Mouse (Mus musculus): ENCODE measurements around the gene Rdh9. TPM values are rescaled to one million over a fixed set of nuclear protein-coding genes. Genes with fewer than 3 reads are reported as not detected.

Rdh9 gene
- polyA plus RNA-seq, 1 experiment from 2014 or later: 0.27 TPM

DNA sequence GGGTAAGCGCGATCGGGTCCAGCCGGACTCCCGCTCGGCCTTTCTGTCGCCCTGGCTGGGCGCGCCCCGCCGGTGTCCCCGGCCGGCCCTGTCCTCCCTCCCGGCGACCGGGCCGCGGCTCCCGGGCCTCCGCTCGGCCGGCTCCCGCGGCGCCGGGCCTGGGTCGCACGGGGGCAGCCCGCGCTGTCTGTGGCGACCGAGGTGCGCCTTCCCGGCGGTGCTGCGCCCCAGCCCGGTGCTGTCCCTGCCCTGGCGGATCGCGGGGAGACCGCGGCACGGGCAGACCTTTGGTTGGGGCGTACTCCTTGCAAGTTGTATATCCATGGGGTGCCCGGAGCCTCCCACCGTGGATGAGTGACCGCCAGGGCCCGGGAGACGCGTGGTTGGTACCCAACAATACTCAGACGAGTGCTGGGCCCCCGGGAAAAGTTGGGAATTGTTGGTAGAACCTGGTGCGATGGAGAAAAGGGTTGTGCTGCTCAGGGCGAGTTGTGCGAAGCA is 36.5 kb upstream of the Rdh9 start:
- Histone ChIP-seq H3K9ac (replicated peaks) (peak overlapping the region; percentile 93), H3K4me3 (replicated peaks) (peak overlapping the region; percentile 91), H3K27ac (replicated peaks) (peak overlapping the region; percentile 81), H3K27me3 (replicated peaks) (no peaks in the 10 kb centered on the region), H3K9me3 (replicated peaks) (no peaks in the 10 kb centered on the region), H3K36me3 (peaks cover 33% of the 10 kb centered on the region), H3K4me2 (peak overlapping the region; percentile 60), H3K4me1 (peaks cover 13% of the 10 kb centered on the region)
- ATAC-seq (ENCODE audit: low FRiP score): peak; percentile 42
- WGBS: under 1% methylated on average over 46 of the region's 55 CpGs

DNA sequence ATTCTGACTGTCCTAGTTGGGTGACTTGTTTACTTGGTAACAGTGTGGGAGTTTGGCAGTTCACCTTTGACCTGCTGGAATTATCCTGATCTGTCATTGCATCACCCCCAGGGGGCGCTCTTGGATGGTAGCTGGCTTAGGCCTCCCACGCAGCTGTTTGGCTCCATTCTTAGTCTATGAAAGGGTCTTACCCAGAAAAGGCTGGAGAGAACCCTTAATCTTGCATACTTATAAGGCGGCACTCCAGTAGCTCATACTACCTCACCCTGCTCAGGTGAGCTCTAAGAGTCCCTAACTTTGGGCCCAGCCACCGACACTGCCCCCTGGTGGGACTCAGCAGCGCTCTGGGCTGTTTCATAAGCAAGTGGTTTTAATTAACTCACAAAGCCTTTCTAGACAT is 31.5 kb upstream of the Rdh9 start:
- Histone ChIP-seq H3K4me3 (replicated peaks) (no peak overlapping the region), H3K4me1 (peaks cover 21% of the 10 kb centered on the region), H3K36me3 (peaks cover 57% of the 10 kb centered on the region), H3K4me2 (no peak overlapping the region), H3K27ac (replicated peaks) (no peak overlapping the region), H3K27me3 (replicated peaks) (no peaks in the 10 kb centered on the region), H3K9me3 (replicated peaks) (no peaks in the 10 kb centered on the region), H3K9ac (replicated peaks) (no peak overlapping the region)
- no peak for ATAC-seq (ENCODE audit: low FRiP score)
- WGBS: 68% methylated on average over 5 of the region's 5 CpGs

DNA sequence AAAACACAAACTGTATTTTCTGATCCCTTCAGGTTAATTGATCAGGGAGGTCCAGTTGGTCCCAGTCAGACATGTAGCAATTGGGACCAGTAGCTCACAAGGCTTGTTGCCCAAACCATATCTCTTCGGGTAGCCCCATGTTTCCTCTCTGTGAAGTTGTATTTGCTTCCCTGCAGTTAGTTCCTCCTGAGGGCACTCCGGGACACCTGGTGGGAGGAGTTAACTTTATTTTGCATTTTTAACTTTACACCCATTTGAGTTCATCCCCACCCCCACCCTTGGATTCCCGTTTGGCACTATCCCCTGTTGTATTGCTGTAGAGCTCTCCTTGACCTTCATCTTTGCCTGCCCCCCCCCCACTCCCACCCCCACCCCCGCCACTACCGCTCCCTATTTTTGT is 30.3 kb upstream of the Rdh9 start:
- WGBS: 79% methylated on average over 5 of the region's 5 CpGs
- H3K4me3 ChIP-seq (replicated peaks): no peak overlapping the region
- H3K36me3 ChIP-seq: peaks cover 57% of the 10 kb centered on the region
- H3K27me3 ChIP-seq (replicated peaks): no peaks in the 10 kb centered on the region
- no peak overlapping the region for H3K9ac ChIP-seq (replicated peaks)
- no peak overlapping the region for H3K27ac ChIP-seq (replicated peaks)
- no peak for ATAC-seq (ENCODE audit: low FRiP score)
- H3K4me2 ChIP-seq: no peak overlapping the region
- H3K9me3 ChIP-seq (replicated peaks): no peaks in the 10 kb centered on the region
- peaks cover 16% of the 10 kb centered on the region for H3K4me1 ChIP-seq

DNA sequence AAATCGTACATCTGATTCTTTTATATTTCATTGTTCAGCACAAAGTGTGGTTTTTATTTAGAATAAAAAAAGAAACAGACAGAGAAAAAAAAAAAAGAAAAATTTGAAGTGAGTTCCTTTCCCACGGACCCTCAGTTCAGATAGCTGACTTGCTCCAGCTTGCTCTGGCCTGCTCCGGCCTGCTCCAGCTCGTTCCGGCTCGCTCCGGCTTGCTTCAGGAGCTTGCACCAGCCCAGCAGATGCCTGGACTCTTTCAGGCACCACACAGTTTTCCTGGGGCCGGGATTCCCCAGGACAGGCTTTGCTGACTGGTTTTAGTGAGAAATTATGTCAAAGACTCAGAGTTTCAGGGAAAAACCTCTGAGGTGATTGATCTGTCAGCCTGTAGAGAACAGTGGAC is 28.9 kb upstream of the Rdh9 start:
- Histone ChIP-seq H3K4me1 (peaks cover 12% of the 10 kb centered on the region), H3K4me2 (no peak overlapping the region), H3K27ac (replicated peaks) (no peak overlapping the region), H3K36me3 (peaks cover 48% of the 10 kb centered on the region), H3K4me3 (replicated peaks) (no peak overlapping the region), H3K27me3 (replicated peaks) (no peaks in the 10 kb centered on the region), H3K9me3 (replicated peaks) (no peaks in the 10 kb centered on the region), H3K9ac (replicated peaks) (no peak overlapping the region)
- ATAC-seq (ENCODE audit: low FRiP score): no peak
- WGBS: 96% methylated on average over 8 of the region's 8 CpGs

DNA sequence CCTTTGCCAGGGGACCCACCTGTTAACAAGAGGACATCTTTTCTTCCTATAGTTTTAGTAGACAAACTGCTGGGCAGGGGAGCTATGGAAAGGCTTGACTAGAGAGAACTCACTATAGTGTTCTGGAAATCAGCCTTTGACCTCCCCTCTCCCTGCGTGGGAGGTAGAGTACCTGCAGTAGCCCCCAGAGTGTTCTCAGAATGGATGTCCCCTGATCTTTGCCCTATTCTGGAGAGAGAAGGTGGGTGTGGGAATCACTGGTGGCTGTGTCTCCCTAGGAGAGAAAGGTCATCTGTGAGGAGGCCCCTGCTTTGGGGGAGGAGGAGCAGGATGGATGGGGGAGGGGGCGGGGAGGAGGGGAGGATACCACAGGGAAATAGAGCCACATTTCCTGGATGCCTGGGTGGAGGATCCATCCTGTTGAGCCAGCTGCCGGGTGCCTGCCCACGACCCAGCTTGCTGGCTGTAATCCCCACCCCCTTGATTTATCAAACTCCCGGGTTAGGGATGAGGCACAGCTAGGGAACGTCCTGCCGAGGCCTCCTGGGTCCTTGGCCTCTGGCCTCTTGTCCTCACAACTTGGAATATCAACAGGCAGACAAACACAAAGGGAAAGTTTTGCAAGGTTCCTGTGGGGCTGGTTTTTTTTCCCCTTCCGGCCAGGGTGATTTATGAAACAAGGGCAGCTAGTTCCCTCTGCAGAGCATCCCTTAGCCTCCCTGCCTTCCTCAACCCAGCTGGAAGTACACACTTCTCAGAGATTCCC is 27.2 kb upstream of the Rdh9 start:
- H3K4me3 ChIP-seq (replicated peaks): no peak overlapping the region
- H3K27me3 ChIP-seq (replicated peaks): no peaks in the 10 kb centered on the region
- ATAC-seq (ENCODE audit: low FRiP score): no peak
- H3K9ac ChIP-seq (replicated peaks): no peak overlapping the region; the same call in 1 of the 2 replicates
- H3K36me3 ChIP-seq: peaks cover 30% of the 10 kb centered on the region
- no peak overlapping the region for H3K27ac ChIP-seq (replicated peaks)
- no peaks in the 10 kb centered on the region for H3K9me3 ChIP-seq (replicated peaks)
- 8% methylated on average over 8 of the region's 8 CpGs for WGBS
- peak overlapping the region; percentile 46 for H3K4me2 ChIP-seq
- peaks cover 12% of the 10 kb centered on the region for H3K4me1 ChIP-seq

DNA sequence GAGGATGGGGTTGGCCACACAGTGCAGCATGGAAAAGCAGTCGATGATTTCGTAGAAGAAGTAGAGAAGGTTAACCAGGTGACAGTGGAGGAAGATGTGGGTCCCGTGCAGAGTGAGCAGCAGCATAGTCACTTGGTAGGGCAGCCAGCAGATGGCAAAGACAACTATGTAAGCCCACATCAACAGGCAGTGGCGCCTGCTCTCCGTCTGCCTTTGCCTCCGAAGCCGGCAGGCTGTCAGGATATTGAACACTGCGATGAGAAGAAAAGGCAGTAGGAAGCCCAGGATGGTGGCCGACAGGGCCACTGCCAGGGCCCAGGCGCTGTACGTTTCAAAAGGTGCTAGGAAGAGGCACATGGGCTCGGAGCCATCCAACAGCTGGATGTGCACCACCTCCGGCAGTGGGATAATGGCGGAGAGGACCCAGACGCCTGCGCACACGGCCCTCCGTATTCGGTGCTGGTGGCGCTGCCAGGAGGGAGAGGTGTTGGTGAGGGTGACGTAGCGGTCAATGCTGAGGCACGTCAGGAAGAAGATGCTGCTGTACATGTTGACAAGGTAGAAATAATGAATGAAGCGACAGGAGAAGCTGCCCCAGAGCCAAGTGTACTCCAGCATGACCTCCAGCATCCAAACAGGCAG is 25.9 kb upstream of the Rdh9 start:
- Histone ChIP-seq H3K9ac (replicated peaks) (0 out of 2 replicates have a peak overlapping the region, but pooled peaks have one; percentile 24), H3K27me3 (replicated peaks) (no peaks in the 10 kb centered on the region), H3K4me3 (replicated peaks) (peak overlapping the region; percentile 21), H3K4me2 (peak overlapping the region; percentile 46), H3K36me3 (peaks cover 19% of the 10 kb centered on the region), H3K27ac (replicated peaks) (peak overlapping the region; percentile 13; the same call in 1 of the 2 replicates), H3K4me1 (peaks cover 12% of the 10 kb centered on the region), H3K9me3 (replicated peaks) (no peaks in the 10 kb centered on the region)
- 58% methylated on average over 24 of the region's 24 CpGs for whole genome bisulfite sequencing
- ATAC-seq (ENCODE audit: low FRiP score): peak; percentile 21; the same call in 1 of the 2 replicates

DNA sequence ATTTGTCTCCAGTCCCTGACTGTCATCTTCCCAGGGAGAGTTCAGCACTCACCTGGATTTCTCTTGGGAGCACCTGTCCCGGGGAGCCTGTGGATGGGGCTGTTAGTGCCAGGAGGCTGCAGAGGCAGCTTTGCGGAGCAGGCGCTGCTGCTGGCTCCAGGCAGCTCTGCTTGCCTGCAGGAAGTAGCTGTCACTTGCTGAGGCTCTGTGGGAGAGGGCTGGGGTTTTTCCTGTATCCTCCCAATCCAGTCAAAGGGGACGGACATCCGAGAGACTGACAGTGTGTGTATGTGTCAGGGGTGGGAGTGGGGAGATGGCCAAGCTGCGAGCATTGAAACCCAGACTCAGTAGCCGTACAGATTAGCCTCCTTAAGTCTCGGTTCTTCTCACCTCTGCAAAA is 24.6 kb upstream of the Rdh9 start, which contains the start of gene Gpr182:
TSS of gene Gpr182 (minus strand) at position 185 of the 400 bp plus-strand sequence.
- whole genome bisulfite sequencing: 70% methylated on average over 8 of the region's 8 CpGs
- Histone ChIP-seq H3K9ac (replicated peaks) (no peak within 1 kb of the TSS), H3K36me3 (peaks cover 14% of the 10 kb centered on the region), H3K4me3 (replicated peaks) (no peak within 1 kb of the TSS), H3K4me2 (peak within 1 kb of the TSS; percentile 46), H3K4me1 (peaks cover 12% of the 10 kb centered on the region), H3K27me3 (replicated peaks) (no peaks in the 10 kb centered on the region), H3K27ac (replicated peaks) (no peak within 1 kb of the TSS), H3K9me3 (replicated peaks) (no peaks in the 10 kb centered on the region)
- ATAC-seq (ENCODE audit: low FRiP score): no peak

DNA sequence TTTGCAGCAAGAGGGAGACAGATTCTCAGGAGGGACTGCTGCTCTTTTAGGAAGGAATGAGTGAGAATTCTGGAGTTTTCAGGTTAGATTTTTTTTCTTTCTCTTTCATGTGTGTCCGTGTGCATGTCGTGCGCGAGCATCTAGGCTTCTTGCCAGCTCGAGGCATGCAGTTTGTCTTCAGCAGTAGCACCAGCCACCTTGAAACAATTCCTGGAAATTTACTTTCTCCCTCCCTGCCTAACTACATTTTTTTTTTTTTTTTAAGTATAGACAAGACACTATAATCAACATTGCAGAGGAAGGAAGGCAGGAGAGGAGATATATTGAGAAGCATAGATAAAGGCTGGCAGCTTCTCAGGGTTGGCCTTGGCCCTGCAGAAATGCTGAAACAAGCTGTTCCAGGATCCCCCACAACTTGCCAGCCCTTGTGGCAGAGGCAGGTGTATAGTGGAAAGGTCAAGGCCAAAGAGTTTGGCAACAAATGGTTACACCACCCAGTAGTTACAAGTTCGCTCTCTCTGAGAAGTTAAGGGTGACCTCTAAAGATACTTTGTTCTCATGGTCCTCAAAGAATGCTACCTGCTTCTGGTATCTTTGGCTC is 21.5 kb upstream of the Rdh9 start:
- no peaks in the 10 kb centered on the region for H3K9me3 ChIP-seq (replicated peaks)
- ATAC-seq (ENCODE audit: low FRiP score): no peak
- no peaks in the 10 kb centered on the region for H3K27me3 ChIP-seq (replicated peaks)
- H3K36me3 ChIP-seq: no peaks in the 10 kb centered on the region
- peaks cover 4% of the 10 kb centered on the region for H3K4me1 ChIP-seq
- no peak overlapping the region for H3K4me2 ChIP-seq
- no peak overlapping the region for H3K27ac ChIP-seq (replicated peaks)
- no peak overlapping the region for H3K4me3 ChIP-seq (replicated peaks)
- H3K9ac ChIP-seq (replicated peaks): no peak overlapping the region
- 82% methylated on average over 6 of the region's 6 CpGs for WGBS

DNA sequence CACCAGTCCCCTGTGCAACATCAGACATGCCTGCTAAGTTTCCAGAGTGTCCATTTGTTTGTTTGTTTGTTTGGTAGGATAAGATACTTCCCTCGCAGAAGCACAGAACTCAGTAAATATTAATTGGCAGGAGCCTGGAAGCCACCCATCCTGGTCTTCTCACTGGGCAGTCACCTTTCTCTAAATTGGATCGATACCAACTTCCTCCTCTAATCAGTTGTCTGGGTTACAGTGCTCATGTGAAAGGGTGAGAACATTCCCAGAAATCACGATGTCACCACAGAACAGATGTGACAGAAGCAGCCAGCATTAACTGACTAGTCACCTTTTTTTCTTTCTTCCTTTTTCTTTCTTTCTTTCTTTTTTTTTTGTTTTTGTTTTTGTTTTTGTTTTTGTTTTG is 20.9 kb upstream of the Rdh9 start:
- WGBS: 73% methylated on average over 3 of the region's 3 CpGs
- Histone ChIP-seq H3K27ac (replicated peaks) (no peak overlapping the region), H3K4me3 (replicated peaks) (no peak overlapping the region), H3K36me3 (no peaks in the 10 kb centered on the region), H3K9ac (replicated peaks) (no peak overlapping the region), H3K9me3 (replicated peaks) (no peaks in the 10 kb centered on the region), H3K4me2 (no peak overlapping the region), H3K4me1 (no peaks in the 10 kb centered on the region), H3K27me3 (replicated peaks) (no peaks in the 10 kb centered on the region)
- ATAC-seq (ENCODE audit: low FRiP score): no peak

DNA sequence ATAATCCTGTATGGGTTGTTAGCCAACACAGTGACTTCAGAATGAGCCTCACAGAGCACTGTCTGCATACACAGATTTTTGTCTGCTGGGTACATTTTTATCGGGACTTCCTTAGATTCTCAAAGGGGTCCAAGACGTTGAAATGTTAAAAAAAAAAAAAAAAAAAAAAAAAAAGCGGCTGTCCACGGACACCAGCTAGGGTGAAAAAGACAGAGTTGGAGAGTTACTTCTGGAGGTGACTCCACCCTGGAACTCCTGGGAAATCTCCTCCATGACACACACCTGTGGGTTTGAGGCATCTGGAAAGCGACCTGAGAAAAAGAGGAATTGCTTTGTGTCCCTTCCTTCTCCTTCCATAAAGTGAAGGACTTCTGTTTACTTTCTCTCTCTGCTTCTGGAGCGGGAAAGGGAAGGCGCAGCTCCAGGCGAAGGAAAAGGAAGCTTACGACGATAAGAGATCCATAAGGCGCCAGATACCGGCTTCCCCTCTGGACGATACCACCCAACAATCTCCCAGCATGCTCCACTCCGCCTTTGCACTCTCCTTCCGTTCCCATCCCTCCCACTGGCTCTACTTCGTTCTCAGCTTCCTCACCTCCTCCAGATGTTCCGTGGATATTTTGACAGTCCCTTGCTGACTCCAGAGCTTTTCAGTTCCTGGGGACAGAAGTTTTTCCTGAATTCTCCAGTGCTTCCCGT is 20.3 kb upstream of the Rdh9 start:
- Histone ChIP-seq H3K4me2 (peak overlapping the region; percentile 34), H3K4me1 (no peaks in the 10 kb centered on the region), H3K4me3 (replicated peaks) (no peak overlapping the region), H3K36me3 (no peaks in the 10 kb centered on the region), H3K9me3 (replicated peaks) (no peaks in the 10 kb centered on the region), H3K27ac (replicated peaks) (no peak overlapping the region), H3K9ac (replicated peaks) (no peak overlapping the region), H3K27me3 (replicated peaks) (no peaks in the 10 kb centered on the region)
- ATAC-seq (ENCODE audit: low FRiP score): no peak
- WGBS: 57% methylated on average over 17 of the region's 18 CpGs
